In the genomic region with DNA sequence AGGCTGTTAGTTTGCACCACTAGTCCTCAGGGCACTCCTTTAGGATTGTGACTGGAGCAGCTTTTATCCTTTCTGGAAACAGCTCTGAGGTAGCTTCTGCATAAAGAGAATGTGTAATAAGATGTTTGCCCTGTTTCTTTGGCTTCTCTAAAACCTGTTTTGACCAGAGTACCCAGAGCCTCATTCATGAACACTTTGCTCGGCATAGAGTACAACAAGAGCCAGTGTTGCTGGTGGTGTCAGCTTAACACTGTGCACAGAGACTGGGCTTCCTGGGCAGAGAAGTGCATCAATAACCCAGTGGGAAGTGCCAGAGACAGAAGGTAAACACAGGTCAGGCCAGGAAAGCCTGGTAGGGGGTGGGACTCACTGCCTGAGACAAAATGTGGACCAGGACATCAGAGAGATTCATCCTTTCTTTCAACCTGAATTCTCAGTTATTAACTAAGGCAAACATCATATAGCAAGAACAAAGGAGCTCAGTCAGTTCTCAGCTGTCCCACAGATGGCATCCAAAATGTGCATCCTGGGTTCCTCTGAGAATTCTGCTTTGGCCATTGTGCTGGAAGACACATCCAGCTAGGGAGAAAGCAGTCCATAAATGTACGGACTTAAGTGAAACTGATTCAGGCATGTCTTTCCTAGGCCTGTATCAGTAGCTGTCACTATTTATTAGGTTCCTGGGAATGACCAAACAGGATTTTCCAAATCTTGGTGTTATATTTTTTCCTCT, we compare ENCODE assay signal across 11 mouse cellular contexts.
DNase-seq lines count a peak whose midpoint lies in the region; ATAC-seq and TF ChIP-seq lines count a peak whose summit lies in the region.
"Had no signal": no experiment of that assay in that cellular context is flagged by ENCODE, and none has a peak within 500 bp of the region (broad histone marks: within the 10 kb centered on the region; RNA-seq: fewer than 3 reads in every experiment).

No protein-coding gene starts in this region.

- H3K4me1 ChIP-seq in forebrain, postnatal 0 days (ENCODE audit: insufficient read depth) = no peaks in the 10 kb centered on the region
- H3K4me1 ChIP-seq in midbrain, embryonic 11.5 days (ENCODE audit: control insufficient read depth, insufficient read depth, low read length) = no peaks in the 10 kb centered on the region
- H3K4me1 ChIP-seq: stomach, embryonic 15.5 days had no signal

- 27% methylated on average over 2 of the region's 2 CpGs for WGBS in forebrain, postnatal 0 days
- WGBS in midbrain, embryonic 11.5 days = 52% methylated on average over 2 of the region's 2 CpGs

- intact Hi-C loops in left cerebral cortex, postnatal 4 days (cut with DNase I) = no loop called here
- intact Hi-C loops in left cerebral cortex, adult 2 months (cut with DNase I) = no loop called here

- no peaks in the 10 kb centered on the region for H3K9me3 ChIP-seq in forebrain, postnatal 0 days (ENCODE audit: low read length)
- no peaks in the 10 kb centered on the region for H3K9me3 ChIP-seq in midbrain, embryonic 11.5 days (ENCODE audit: control insufficient read depth, low read length)
- H3K9me3 ChIP-seq: stomach, embryonic 15.5 days had no signal

- no peaks in the 10 kb centered on the region for H3K27me3 ChIP-seq in forebrain, postnatal 0 days (ENCODE audit: insufficient read depth, low read length)
- no peaks in the 10 kb centered on the region for H3K27me3 ChIP-seq in midbrain, embryonic 11.5 days (ENCODE audit: control insufficient read depth, insufficient read depth, low read length)
- H3K27me3 ChIP-seq: stomach, embryonic 15.5 days had no signal

- no peak for TF ChIP-seq CTCF in left cerebral cortex, adult 2 months (IDR thresholded peaks at IDR 0.05)
- no peak for TF ChIP-seq CTCF in forebrain, postnatal 0 days (IDR thresholded peaks at IDR 0.05; ENCODE audit: low read depth)

- no peak overlapping the region for H3K4me3 ChIP-seq in left cerebral cortex, adult 2 months
- H3K4me3 ChIP-seq in forebrain, postnatal 0 days (ENCODE audit: low read depth, low read length) = no peak overlapping the region
- H3K4me3 ChIP-seq in midbrain, embryonic 11.5 days (ENCODE audit: low read depth, low read length) = no peak overlapping the region
- H3K4me3 ChIP-seq: stomach, embryonic 15.5 days had no signal

- DNase-seq in left cerebral cortex, postnatal 4 days = peak; percentile 10
- DNase-seq in left cerebral cortex, adult 2 months (ENCODE audit: extremely low spot score in 1 of 2, low spot score in 2 of 2) = no peak
- peak; percentile 25 for DNase-seq in forebrain, postnatal 0 days
- DNase-seq in midbrain, embryonic 11.5 days (ENCODE audit: low spot score, missing footprints) = no peak
- DNase-seq in retina, postnatal 1 day = peak; percentile 46
- DNase-seq in frontal cortex, postnatal 14 days (ENCODE audit: low spot score in 2 of 2) = no peak
- no peak for DNase-seq in kidney, adult 9 months
- DNase-seq: gastrocnemius, postnatal 36 days; heart, postnatal 14 days; lung, adult 2 months had no signal

- no peak overlapping the region for H3K27ac ChIP-seq in left cerebral cortex, adult 2 months
- no peak overlapping the region for H3K27ac ChIP-seq in forebrain, postnatal 0 days (ENCODE audit: low read depth, low read length)
- no peak overlapping the region for H3K27ac ChIP-seq in midbrain, embryonic 11.5 days (ENCODE audit: low read depth, low read length)
- H3K27ac ChIP-seq: stomach, embryonic 15.5 days had no signal

- H3K4me2 ChIP-seq in forebrain, postnatal 0 days (ENCODE audit: low read depth) = no peak overlapping the region
- no peak overlapping the region for H3K4me2 ChIP-seq in midbrain, embryonic 11.5 days
- H3K4me2 ChIP-seq: stomach, embryonic 15.5 days had no signal

- H3K36me3 ChIP-seq in forebrain, postnatal 0 days (ENCODE audit: insufficient read depth) = no peaks in the 10 kb centered on the region
- no peaks in the 10 kb centered on the region for H3K36me3 ChIP-seq in midbrain, embryonic 11.5 days (ENCODE audit: control insufficient read depth, insufficient read depth, low read length)
- H3K36me3 ChIP-seq: stomach, embryonic 15.5 days had no signal

- peak; percentile 92 for ATAC-seq in forebrain, postnatal 0 days
- ATAC-seq in midbrain, embryonic 11.5 days (ENCODE audit: low FRiP score) = peak; percentile 73

- H3K9ac ChIP-seq in forebrain, postnatal 0 days = no peak overlapping the region
- H3K9ac ChIP-seq in midbrain, embryonic 11.5 days (ENCODE audit: low read length) = no peak overlapping the region
- H3K9ac ChIP-seq: stomach, embryonic 15.5 days had no signal

Comparison
In these comparisons a context has a peak if more than half of its experiments do, and no peak if none do; other contexts are left out.
1. DNase-seq: peak in left cerebral cortex, postnatal 4 days (single experiment), forebrain, postnatal 0 days (single experiment) and retina, postnatal 1 day (single experiment); none in left cerebral cortex, adult 2 months (0 of 2), midbrain, embryonic 11.5 days (single experiment), frontal cortex, postnatal 14 days (0 of 2) and kidney, adult 9 months (single experiment).